Mouse (Mus musculus) yolk sac, embryonic 10.5 days (tissue): ENCODE data around the gene Coro2a.
"Not testable (repeated sequence)": the region's sequence is repeated elsewhere in the genome, so short reads cannot be mapped to it uniquely, and the experiment has no call there.

Source experiments
- DNase-seq: peaks from one replicate; pipeline ENCODE4 v3.0.0-alpha.2; 2017; ENCODE audit warnings: low spot score

The Coro2a gene

GRCm38 (mm10) chr4:46584536-46584935, 17.5 kb downstream of the Coro2a start:
- DNase-seq: not testable (repeated sequence)

GRCm38 (mm10) chr4:46584084-46584483, 17.9 kb downstream of the Coro2a start:
- not testable (repeated sequence) for DNase-seq

- DNase-seq: not testable (repeated sequence)
These were observed 20.0 kb downstream of the Coro2a start for GRCm38 (mm10) chr4:46582024-46582423.

- not testable (repeated sequence) for DNase-seq
These were observed 20.4 kb downstream of the Coro2a start for GRCm38 (mm10) chr4:46581577-46581976.

GRCm38 (mm10) chr4:46580799-46581243, 21.2 kb downstream of the Coro2a start:
- DNase-seq: not testable (repeated sequence)

- not testable (repeated sequence) for DNase-seq
These were observed 23.1 kb downstream of the Coro2a start for GRCm38 (mm10) chr4:46578796-46579346.

GRCm38 (mm10) chr4:46578228-46578627, 23.8 kb downstream of the Coro2a start:
- no peak for DNase-seq

GRCm38 (mm10) chr4:46575509-46576284, 26.3 kb downstream of the Coro2a start:
- DNase-seq: not testable (repeated sequence)

GRCm38 (mm10) chr4:46574841-46575240, 27.2 kb downstream of the Coro2a start:
- DNase-seq: no peak

GRCm38 (mm10) chr4:46574024-46574753, 27.8 kb downstream of the Coro2a start:
- no peak for DNase-seq

- DNase-seq: no peak
These were observed 29.4 kb downstream of the Coro2a start for GRCm38 (mm10) chr4:46572616-46573015.

GRCm38 (mm10) chr4:46571744-46572143, 30.3 kb downstream of the Coro2a start:
- no peak for DNase-seq

- no peak for DNase-seq
These were observed 32.3 kb downstream of the Coro2a start for GRCm38 (mm10) chr4:46569671-46570070.

- no peak for DNase-seq
These were observed 33.8 kb downstream of the Coro2a start for GRCm38 (mm10) chr4:46568169-46568568.

- DNase-seq: no peak
These were observed 34.9 kb downstream of the Coro2a start for GRCm38 (mm10) chr4:46566931-46567671.

- DNase-seq: no peak
These were observed 36.5 kb downstream of the Coro2a start for GRCm38 (mm10) chr4:46565393-46565955.

- DNase-seq: no peak
These were observed 37.8 kb downstream of the Coro2a start for GRCm38 (mm10) chr4:46564247-46564646.

GRCm38 (mm10) chr4:46563847-46564246, 38.2 kb downstream of the Coro2a start:
- no peak for DNase-seq

GRCm38 (mm10) chr4:46562841-46563240, 39.2 kb downstream of the Coro2a start:
- no peak for DNase-seq

GRCm38 (mm10) chr4:46562037-46562436, 40.0 kb downstream of the Coro2a start:
- no peak for DNase-seq

- no peak for DNase-seq
These were observed 41.8 kb downstream of the Coro2a start for GRCm38 (mm10) chr4:46560069-46560705.
